Mouse (Mus musculus): Measurements from ENCODE around the gene Gm44511.

DNA sequence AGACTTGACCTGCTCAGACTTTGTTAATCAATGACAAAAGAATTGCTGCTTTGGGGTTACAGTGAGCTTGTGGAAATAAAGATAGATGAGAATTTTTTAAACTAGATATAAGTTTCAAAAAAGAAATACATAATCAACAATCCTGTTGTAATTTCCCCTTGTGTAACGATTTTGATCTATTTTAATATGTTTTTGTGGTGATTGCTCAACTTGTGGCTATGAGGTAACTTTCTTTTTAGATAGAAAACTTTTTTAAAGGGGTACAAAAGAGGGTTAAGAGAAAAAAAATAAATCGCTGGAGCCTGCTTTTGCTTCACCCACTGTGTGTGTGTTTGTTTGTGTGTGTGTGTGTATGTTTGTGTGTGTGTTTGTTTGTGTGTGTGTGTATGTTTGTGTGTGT, 25.0 kb upstream of the Gm44511 start:
- no peak for TF ChIP-seq CTCF (conservative IDR thresholded peaks at IDR 0.05; ENCODE audit: insufficient read depth, insufficient read length, low read depth, low read length)
- no peak for TF ChIP-seq POLR2A (IDR thresholded peaks at IDR 0.05; ENCODE audit: low read depth, low read length)
